Mouse (Mus musculus) heart, embryonic 11.5 days (tissue): Measurements from ENCODE around the gene Fosl1. TPM values are rescaled to one million over a fixed set of nuclear protein-coding genes. Genes with fewer than 3 reads are reported as not detected.

Source experiments
- ATAC-seq: fragments of 200-750 bp; cut with Nextera tagmentation; replicated peaks from 2 replicates; pipeline ENCODE4 v1.8.0; 2017; ENCODE audit warnings: moderate library complexity; ENCODE audit not compliant: insufficient number of reproducible peaks, low FRiP score, low TSS enrichment
- H3K27ac ChIP-seq: fragments of 300-500 bp; sonication (generic); 2 replicates; pipeline ENCODE4 v1.5.1; 2014; ENCODE audit warnings: mild to moderate bottlenecking, low read depth, low read length
- H3K27me3 ChIP-seq: fragments of 300-500 bp; sonication (generic); 2 replicates; pipeline ENCODE4 v1.6.1; 2014; ENCODE audit warnings: mild to moderate bottlenecking, low read length, mixed read lengths; ENCODE audit not compliant: control insufficient read depth, insufficient read depth
- H3K36me3 ChIP-seq: fragments of 300-500 bp; sonication (generic); 2 replicates; pipeline ENCODE4 v1.6.1; 2014; ENCODE audit warnings: mild to moderate bottlenecking, low read length, moderate library complexity, mixed read lengths; ENCODE audit not compliant: control insufficient read depth, insufficient read depth
- H3K4me1 ChIP-seq: fragments of 300-500 bp; sonication (generic); 2 replicates; pipeline ENCODE4 v1.6.1; 2014; ENCODE audit warnings: low read length; ENCODE audit not compliant: control insufficient read depth, insufficient read depth
- H3K4me2 ChIP-seq: fragments of 300-500 bp; sonication (generic); 2 replicates; pipeline ENCODE4 v1.6.1; 2014; ENCODE audit warnings: mild to moderate bottlenecking, moderate library complexity
- H3K4me3 ChIP-seq: fragments of 300-500 bp; sonication (generic); 2 replicates; pipeline ENCODE4 v1.5.1; 2014; ENCODE audit warnings: low read depth, low read length
- H3K9ac ChIP-seq: fragments of 300-500 bp; sonication (generic); 2 replicates; pipeline ENCODE4 v1.6.1; 2014; ENCODE audit warnings: mild to moderate bottlenecking, low read depth, low read length, moderate library complexity
- H3K9me3 ChIP-seq: fragments of 300-500 bp; sonication (generic); replicated peaks from 2 replicates; pipeline ENCODE4 v1.6.1; 2016; ENCODE audit warnings: low read length; ENCODE audit not compliant: control insufficient read depth
- WGBS: fragments of 180-500 bp; shearing (Covaris S2); extraction: QIAGEN DNeasy Blood & Tissue Kit; methylation state at CpG from one replicate; pipeline ENCODE4 v1.1.7; 2014; ENCODE audit not compliant: insufficient replicate concordance; 5-methylcytosine and 5-hydroxymethylcytosine counted together
- polyA plus RNA-seq: library from polyadenylated mRNA; unstranded; fragments of >200 nt; fragmentation: Nextera tagmentation; extraction: Ambion mirVana; gene quantifications from 2 replicates; pipeline ENCODE4 v1.2.1, GENCODE M21; 2014

Gene Fosl1
- polyA plus RNA-seq, 1 experiment from 2014 or later: not detected

GRCm38 (mm10) chr19:5494314-5494713 lies 47.0 kb downstream of the Fosl1 start:
- Histone ChIP-seq H3K9me3 (no peaks in the 10 kb centered on the region), H3K9ac (no peak overlapping the region), H3K27me3 (no peaks in the 10 kb centered on the region), H3K4me3 (no peak overlapping the region), H3K27ac (no peak overlapping the region), H3K4me1 (peaks cover 8% of the 10 kb centered on the region), H3K4me2 (no peak overlapping the region), H3K36me3 (peaks cover 34% of the 10 kb centered on the region)
- 88% methylated on average over 3 of the region's 3 CpGs for whole genome bisulfite sequencing
- no peak for ATAC-seq

- peaks cover 8% of the 10 kb centered on the region for H3K4me1 ChIP-seq
- no peak overlapping the region for H3K27ac ChIP-seq
- no peaks in the 10 kb centered on the region for H3K27me3 ChIP-seq
- ATAC-seq: no peak
- H3K36me3 ChIP-seq: peaks cover 34% of the 10 kb centered on the region
- no peak overlapping the region for H3K4me3 ChIP-seq
- H3K9me3 ChIP-seq: no peaks in the 10 kb centered on the region
- no peak overlapping the region for H3K4me2 ChIP-seq
- H3K9ac ChIP-seq: no peak overlapping the region
- 80% methylated on average over 12 of the region's 12 CpGs for WGBS
These were observed 48.2 kb downstream of the Fosl1 start for GRCm38 (mm10) chr19:5495353-5496051.

- ATAC-seq: no peak
- Histone ChIP-seq H3K4me2 (no peak overlapping the region), H3K4me3 (no peak overlapping the region), H3K9me3 (no peaks in the 10 kb centered on the region), H3K9ac (no peak overlapping the region), H3K4me1 (peaks cover 8% of the 10 kb centered on the region), H3K27ac (no peak overlapping the region), H3K27me3 (no peaks in the 10 kb centered on the region), H3K36me3 (peaks cover 34% of the 10 kb centered on the region)
- 85% methylated on average over 16 of the region's 16 CpGs for WGBS
These were observed 48.7 kb downstream of the Fosl1 start for GRCm38 (mm10) chr19:5496052-5496370.

GRCm38 (mm10) chr19:5500330-5500875 lies 53.1 kb downstream of the Fosl1 start:
- Histone ChIP-seq H3K4me1 (no peaks in the 10 kb centered on the region), H3K27me3 (no peaks in the 10 kb centered on the region), H3K9ac (no peak overlapping the region), H3K27ac (no peak overlapping the region), H3K4me2 (no peak overlapping the region), H3K4me3 (no peak overlapping the region), H3K9me3 (no peaks in the 10 kb centered on the region), H3K36me3 (peaks cover 19% of the 10 kb centered on the region)
- 86% methylated on average over 2 of the region's 2 CpGs for WGBS
- no peak for ATAC-seq

GRCm38 (mm10) chr19:5503687-5504086 lies 56.3 kb downstream of the Fosl1 start, which contains the start of gene 1700020D05Rik:
Gene 1700020D05Rik (minus strand): TSS chr19:5503787.
- no peak for ATAC-seq
- H3K4me2 ChIP-seq: no peak within 1 kb of the TSS
- H3K4me3 ChIP-seq: no peak within 1 kb of the TSS
- H3K9ac ChIP-seq: no peak within 1 kb of the TSS
- H3K4me1 ChIP-seq: no peaks in the 10 kb centered on the region
- H3K9me3 ChIP-seq: no peaks in the 10 kb centered on the region
- H3K27me3 ChIP-seq: no peaks in the 10 kb centered on the region
- no peaks in the 10 kb centered on the region for H3K36me3 ChIP-seq
- H3K27ac ChIP-seq: no peak within 1 kb of the TSS
- WGBS: 44% methylated on average over 16 of the region's 17 CpGs

Other genes starting within 250 kb of the Fosl1 start
- 21.4 and 22.8 TPM in 2 replicates for gene Pacs1, start 174.4 kb upstream of the Fosl1 start, polyA plus RNA-seq
- 224 and 239 TPM in 2 replicates for gene Sf3b2, start 152.1 kb upstream of the Fosl1 start, polyA plus RNA-seq
- 3.8 and 4.8 TPM in 2 replicates for gene Gal3st3, start 149.2 kb upstream of the Fosl1 start, polyA plus RNA-seq
- gene Catsper1, start 111.8 kb upstream of the Fosl1 start, polyA plus RNA-seq: not detected in 2 replicates
- gene Cst6, start 98.0 kb upstream of the Fosl1 start, polyA plus RNA-seq: 0.60 and 0.84 TPM in 2 replicates
- 45.3 and 49.4 TPM in 2 replicates for gene Eif1ad, start 80.8 kb upstream of the Fosl1 start, polyA plus RNA-seq
- 443 and 453 TPM in 2 replicates for gene Banf1, start 80.4 kb upstream of the Fosl1 start, polyA plus RNA-seq
- gene Sart1, start 58.8 kb upstream of the Fosl1 start, polyA plus RNA-seq: 39.0 and 44.5 TPM in 2 replicates
- 0.87 and 1.7 TPM in 2 replicates for gene Tsga10ip, start 45.0 kb upstream of the Fosl1 start, polyA plus RNA-seq
- gene Drap1, start 22.6 kb upstream of the Fosl1 start, polyA plus RNA-seq: 138 and 150 TPM in 2 replicates
- 23.8 and 27.4 TPM in 2 replicates for gene AI837181, start 22.4 kb upstream of the Fosl1 start, polyA plus RNA-seq
- 8.1 and 10.0 TPM in 2 replicates for gene Ccdc85b, start 10.3 kb downstream of the Fosl1 start, polyA plus RNA-seq
- 73.6 and 79.8 TPM in 2 replicates for gene Fibp, start 13.1 kb downstream of the Fosl1 start, polyA plus RNA-seq
- 0.84 and 0.86 TPM in 2 replicates for gene Ctsw, start 21.0 kb downstream of the Fosl1 start, polyA plus RNA-seq
- 72.2 and 72.5 TPM in 2 replicates for gene Efemp2, start 26.4 kb downstream of the Fosl1 start, polyA plus RNA-seq
- gene Mus81, start 40.9 kb downstream of the Fosl1 start, polyA plus RNA-seq: 32.2 and 40.0 TPM in 2 replicates
- 2,455 and 2,528 TPM in 2 replicates for gene Cfl1, start 42.9 kb downstream of the Fosl1 start, polyA plus RNA-seq
- gene 1700020D05Rik, start 56.2 kb downstream of the Fosl1 start, polyA plus RNA-seq: not detected in 2 replicates
- 14.0 and 16.7 TPM in 2 replicates for gene Snx32, start 63.0 kb downstream of the Fosl1 start, polyA plus RNA-seq
- 0.29 TPM in 1 of 2 replicates, not detected in the other for gene Ovol1, start 113.1 kb downstream of the Fosl1 start, polyA plus RNA-seq
- gene Ap5b1, start 120.5 kb downstream of the Fosl1 start, polyA plus RNA-seq: 1.8 and 2.3 TPM in 2 replicates
- 97.1 and 106 TPM in 2 replicates for gene Rnaseh2c, start 154.3 kb downstream of the Fosl1 start, polyA plus RNA-seq
- gene Kat5, start 162.7 kb downstream of the Fosl1 start, polyA plus RNA-seq: 20.9 and 23.4 TPM in 2 replicates
- 35.7 and 36.2 TPM in 2 replicates for gene Rela, start 189.9 kb downstream of the Fosl1 start, polyA plus RNA-seq
- gene Sipa1, start 216.2 kb downstream of the Fosl1 start, polyA plus RNA-seq: 15.8 and 18.8 TPM in 2 replicates
- gene Map3k11, start 241.2 kb downstream of the Fosl1 start, polyA plus RNA-seq: 16.9 and 21.0 TPM in 2 replicates
- 21.3 and 21.5 TPM in 2 replicates for gene Pcnx3, start 241.4 kb downstream of the Fosl1 start, polyA plus RNA-seq